Mouse (Mus musculus) cerebellum, postnatal 10 days (tissue): ENCODE data around the gene Snrnp35.
A peak's percentile ranks its signal among the peaks of the same experiment; 100 is the strongest.
"Not testable (repeated sequence)": the region's sequence is repeated elsewhere in the genome, so short reads cannot be mapped to it uniquely, and the experiment has no call there.

Source experiments
- DNase-seq, 2 experiments: peaks; one replicate each; pipeline ENCODE4 v3.0.0; 2021; ENCODE audit warnings: mixed read lengths in 2 of 2

Gene Snrnp35

GRCm38 (mm10) chr5:124463462-124463861 lies 19.5 kb upstream of the Snrnp35 start:
- no peak for DNase-seq

GRCm38 (mm10) chr5:124464905-124465304 lies 18.0 kb upstream of the Snrnp35 start:
- no peak for DNase-seq

- DNase-seq = no peak
Measured at GRCm38 (mm10) chr5:124467766-124468165, 15.2 kb upstream of the Snrnp35 start.

GRCm38 (mm10) chr5:124468365-124468764 lies 14.6 kb upstream of the Snrnp35 start:
- no peak for DNase-seq

- no peak for DNase-seq
Measured at GRCm38 (mm10) chr5:124469486-124469885, 13.4 kb upstream of the Snrnp35 start.

GRCm38 (mm10) chr5:124470591-124471171 lies 12.3 kb upstream of the Snrnp35 start:
- no peak for DNase-seq

GRCm38 (mm10) chr5:124478873-124479204 lies 4.1 kb upstream of the Snrnp35 start:
- DNase-seq = no peak

- no peak for DNase-seq
Measured at GRCm38 (mm10) chr5:124480119-124480518, 2.8 kb upstream of the Snrnp35 start.

- no peak for DNase-seq
Measured at GRCm38 (mm10) chr5:124481714-124482113, 1.2 kb upstream of the Snrnp35 start.

- DNase-seq = peak; percentile 29 to 58
Measured at GRCm38 (mm10) chr5:124482436-124482965, 433 bp upstream of the Snrnp35 start.

- peak in 1 of 2 experiments; percentile 36 for DNase-seq
Measured at GRCm38 (mm10) chr5:124483655-124484396, 892 bp downstream of the Snrnp35 start.

- DNase-seq = no peak
Measured at GRCm38 (mm10) chr5:124485654-124486053, 2.7 kb downstream of the Snrnp35 start.

- no peak for DNase-seq
Measured at GRCm38 (mm10) chr5:124488885-124489284, 6.0 kb downstream of the Snrnp35 start.

- DNase-seq = no peak
Measured at GRCm38 (mm10) chr5:124491732-124492131, 8.8 kb downstream of the Snrnp35 start.

GRCm38 (mm10) chr5:124492618-124493017 lies 9.7 kb downstream of the Snrnp35 start:
- no peak for DNase-seq

- DNase-seq = no peak
Measured at GRCm38 (mm10) chr5:124493455-124493854, 10.5 kb downstream of the Snrnp35 start.

- DNase-seq = no peak
Measured at GRCm38 (mm10) chr5:124495547-124495946, 12.6 kb downstream of the Snrnp35 start.

GRCm38 (mm10) chr5:124496614-124497514 lies 13.9 kb downstream of the Snrnp35 start:
- no peak for DNase-seq

GRCm38 (mm10) chr5:124498221-124498876 lies 15.4 kb downstream of the Snrnp35 start:
- no peak for DNase-seq

- no peak for DNase-seq
Measured at GRCm38 (mm10) chr5:124499001-124499400, 16.1 kb downstream of the Snrnp35 start.

- not testable (repeated sequence) for DNase-seq
Measured at GRCm38 (mm10) chr5:124500037-124500436, 17.1 kb downstream of the Snrnp35 start.

- no peak for DNase-seq
Measured at GRCm38 (mm10) chr5:124500573-124500972, 17.6 kb downstream of the Snrnp35 start.

GRCm38 (mm10) chr5:124501541-124501940 lies 18.6 kb downstream of the Snrnp35 start:
- no peak for DNase-seq
